Mouse (Mus musculus) myocyte (in vitro differentiated cells): ENCODE data around the gene Glipr2. TPM values are rescaled to one million over a fixed set of nuclear protein-coding genes. Genes with fewer than 3 reads are reported as not detected.

Experiments used
- H3K27me3 ChIP-seq: one replicate; pipeline ENCODE4 v1.6.1; 2011; ENCODE audit not compliant: control insufficient read depth, insufficient read depth, insufficient read length
- H3K36me3 ChIP-seq: one replicate; pipeline ENCODE4 v1.6.1; 2011; ENCODE audit not compliant: control insufficient read depth, insufficient read depth
- H3K4me2 ChIP-seq: one replicate; pipeline ENCODE4 v1.6.1; 2011; ENCODE audit warnings: low read depth, control low read depth
- H3K4me3 ChIP-seq: one replicate; pipeline ENCODE4 v1.5.1; 2011; ENCODE audit warnings: mild to moderate bottlenecking, control low read depth, moderate library complexity
- H3K79me2 ChIP-seq: one replicate; pipeline ENCODE4 v1.6.1; 2011; ENCODE audit not compliant: control insufficient read depth, insufficient read depth
- H3ac ChIP-seq: one replicate; pipeline ENCODE4 v1.6.1; 2011; ENCODE audit not compliant: control insufficient read depth, insufficient read length
- CEBPB ChIP-seq: IDR thresholded peaks from 2 replicates; pipeline ENCODE4 v1.6.1; 2011; ENCODE audit warnings: mild to moderate bottlenecking, moderate library complexity; ENCODE audit not compliant: poor library complexity, insufficient read depth, severe bottlenecking
- E2F4 ChIP-seq: IDR thresholded peaks from one replicate; pipeline ENCODE4 v1.6.1; 2011; ENCODE audit warnings: mild to moderate bottlenecking, control low read depth, moderate library complexity; ENCODE audit not compliant: insufficient read depth
- MAX ChIP-seq: IDR thresholded peaks from one replicate; pipeline ENCODE4 v1.6.1; 2011; ENCODE audit warnings: low read depth, mild to moderate bottlenecking, control low read depth
- MYOD1 ChIP-seq, 3 experiments: IDR thresholded peaks; one replicate each; pipeline ENCODE4 v1.6.1; 2011; ENCODE audit warnings: control low read depth in 2 of 3, low read depth in 2 of 3, mild to moderate bottlenecking in 2 of 3, moderate library complexity in 1 of 3; ENCODE audit not compliant: insufficient read length in 2 of 3, control insufficient read depth in 1 of 3
- MYOG ChIP-seq, 3 experiments: IDR thresholded peaks; one replicate each; pipeline ENCODE4 v1.6.1; 2011; ENCODE audit warnings: control low read depth in 2 of 3, low read depth in 2 of 3, mild to moderate bottlenecking in 2 of 3; ENCODE audit not compliant: insufficient read length in 2 of 3, control insufficient read depth in 1 of 3, insufficient read depth in 1 of 3
- POLR2A ChIP-seq: IDR thresholded peaks from one replicate; pipeline ENCODE4 v1.6.1; 2011; ENCODE audit warnings: low read depth, mild to moderate bottlenecking, control low read depth, moderate library complexity; ENCODE audit not compliant: insufficient read length
- POLR2AphosphoS2 ChIP-seq: IDR thresholded peaks from one replicate; pipeline ENCODE4 v1.6.1; 2011; ENCODE audit warnings: low read depth, control low read depth; ENCODE audit not compliant: insufficient read length
- REST ChIP-seq: IDR thresholded peaks from one replicate; pipeline ENCODE4 v1.6.1; 2011; ENCODE audit warnings: mild to moderate bottlenecking, control low read depth, moderate library complexity; ENCODE audit not compliant: insufficient read depth, insufficient read length
- SRF ChIP-seq: IDR thresholded peaks from one replicate; pipeline ENCODE4 v1.6.1; 2011; ENCODE audit warnings: low read depth; ENCODE audit not compliant: control insufficient read depth, insufficient read length
- TCF12 ChIP-seq: IDR thresholded peaks from one replicate; pipeline ENCODE4 v1.6.1; 2011; ENCODE audit warnings: mild to moderate bottlenecking, control low read depth; ENCODE audit not compliant: poor library complexity, insufficient read depth, severe bottlenecking
- TCF3 ChIP-seq: IDR thresholded peaks from one replicate; pipeline ENCODE4 v1.6.1; 2011; ENCODE audit warnings: low read depth, control low read depth; ENCODE audit not compliant: insufficient read length
- USF1 ChIP-seq: IDR thresholded peaks from one replicate; pipeline ENCODE4 v1.6.1; 2011; ENCODE audit warnings: low read depth, mild to moderate bottlenecking, control low read depth, moderate library complexity
- polyA plus RNA-seq: library from polyadenylated mRNA; unstranded; fragments of >200 nt; fragmentation: generic; extraction: Trizol; gene quantifications from one replicate; pipeline ENCODE4 v1.2.1, GENCODE M21; 2012; ENCODE audit warnings: missing spikeins

Gene Glipr2
- polyA plus RNA-seq, 1 experiment, result 113 TPM

DNA sequence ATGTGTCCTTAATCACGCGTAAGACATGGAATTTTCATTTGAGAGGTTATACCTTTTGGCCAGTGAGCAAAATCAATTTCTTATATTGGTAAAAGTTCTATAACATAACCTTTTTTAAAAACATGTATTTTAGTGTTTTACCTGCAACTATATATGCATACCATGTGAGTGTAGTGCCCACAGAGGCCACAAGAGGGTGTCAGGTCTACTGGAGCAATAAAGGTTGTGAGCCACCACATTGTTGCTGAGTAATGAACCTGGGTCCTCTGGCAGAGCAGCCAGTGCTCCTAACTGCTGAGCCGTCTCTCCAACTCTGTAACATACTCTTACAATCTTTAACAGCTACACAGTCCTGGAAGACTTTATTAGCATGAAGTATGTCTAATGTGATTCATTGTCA lies 29.4 kb upstream of the Glipr2 start:
- H3ac ChIP-seq, result no peak overlapping the region
- H3K36me3 ChIP-seq, result no peaks in the 10 kb centered on the region
- no peaks in the 10 kb centered on the region for H3K27me3 ChIP-seq
- H3K4me3 ChIP-seq, result no peak overlapping the region
- H3K79me2 ChIP-seq, result no peaks in the 10 kb centered on the region
- TF ChIP-seq MYOG (IDR thresholded peaks at IDR 0.05; ENCODE audit: control insufficient read depth in 1 of 3, insufficient read depth in 1 of 3, insufficient read length in 2 of 3, low read depth in 2 of 3) (no peak), E2F4 (no peak), MAX (no peak), MYOD1 (IDR thresholded peaks at IDR 0.05; ENCODE audit: control insufficient read depth in 1 of 3, insufficient read length in 2 of 3, low read depth in 2 of 3) (no peak), USF1 (no peak), SRF (no peak), TCF12 (no peak), POLR2AphosphoS2 (no peak), POLR2A (no peak), TCF3 (no peak), CEBPB (no peak), REST (no peak)
- H3K4me2 ChIP-seq, result no peak overlapping the region

DNA sequence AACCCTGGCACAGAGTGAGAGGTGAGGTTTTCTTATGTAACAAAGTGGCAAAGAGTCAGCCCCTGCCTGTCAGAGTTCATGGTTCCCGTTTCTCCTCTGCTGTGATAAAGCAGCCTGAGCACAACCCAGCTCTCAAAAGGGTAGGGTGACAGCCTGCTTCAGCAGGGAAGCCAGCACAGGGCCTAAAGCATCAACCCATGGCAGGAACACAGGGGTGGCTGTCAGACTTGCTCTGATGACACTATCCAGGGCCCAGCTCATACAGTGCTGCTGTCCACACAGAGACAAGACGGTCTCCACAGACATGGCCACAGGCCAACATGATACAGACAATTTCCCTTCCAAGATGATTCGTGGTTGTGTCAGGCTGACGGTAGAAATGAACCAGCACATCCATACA lies 25.3 kb upstream of the Glipr2 start:
- H3K4me3 ChIP-seq, result no peak overlapping the region
- H3ac ChIP-seq, result no peak overlapping the region
- TF ChIP-seq E2F4 (no peak), POLR2A (no peak), MAX (no peak), USF1 (no peak), REST (no peak), POLR2AphosphoS2 (no peak), CEBPB (no peak), TCF12 (no peak), MYOG (IDR thresholded peaks at IDR 0.05; ENCODE audit: control insufficient read depth in 1 of 3, insufficient read depth in 1 of 3, insufficient read length in 2 of 3, low read depth in 2 of 3) (no peak), MYOD1 (IDR thresholded peaks at IDR 0.05; ENCODE audit: control insufficient read depth in 1 of 3, insufficient read length in 2 of 3, low read depth in 2 of 3) (no peak), SRF (no peak), TCF3 (no peak)
- no peaks in the 10 kb centered on the region for H3K27me3 ChIP-seq
- no peak overlapping the region for H3K4me2 ChIP-seq
- H3K79me2 ChIP-seq, result no peaks in the 10 kb centered on the region
- H3K36me3 ChIP-seq, result no peaks in the 10 kb centered on the region

DNA sequence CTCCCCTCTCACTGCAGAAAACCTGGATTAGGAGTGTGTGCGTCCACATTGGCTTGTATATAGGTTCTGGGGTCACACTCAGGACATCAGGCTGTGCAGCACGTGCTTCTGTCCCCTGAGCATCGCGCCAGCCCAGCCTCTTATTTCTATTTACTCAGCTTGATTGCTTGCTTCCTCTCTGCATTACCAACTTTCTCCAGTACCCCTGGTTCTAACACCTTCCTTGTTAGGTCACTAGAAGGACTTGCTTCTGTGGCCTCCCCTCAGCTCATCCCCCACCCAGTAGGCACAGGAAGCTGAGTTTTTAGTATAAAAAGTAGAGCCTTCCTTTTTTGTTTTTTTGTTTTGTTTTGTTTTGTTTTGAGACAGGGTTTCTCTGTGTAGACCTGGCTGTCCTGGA lies 21.0 kb upstream of the Glipr2 start:
- Histone ChIP-seq H3ac (no peak overlapping the region), H3K4me3 (no peak overlapping the region), H3K36me3 (no peaks in the 10 kb centered on the region)

DNA sequence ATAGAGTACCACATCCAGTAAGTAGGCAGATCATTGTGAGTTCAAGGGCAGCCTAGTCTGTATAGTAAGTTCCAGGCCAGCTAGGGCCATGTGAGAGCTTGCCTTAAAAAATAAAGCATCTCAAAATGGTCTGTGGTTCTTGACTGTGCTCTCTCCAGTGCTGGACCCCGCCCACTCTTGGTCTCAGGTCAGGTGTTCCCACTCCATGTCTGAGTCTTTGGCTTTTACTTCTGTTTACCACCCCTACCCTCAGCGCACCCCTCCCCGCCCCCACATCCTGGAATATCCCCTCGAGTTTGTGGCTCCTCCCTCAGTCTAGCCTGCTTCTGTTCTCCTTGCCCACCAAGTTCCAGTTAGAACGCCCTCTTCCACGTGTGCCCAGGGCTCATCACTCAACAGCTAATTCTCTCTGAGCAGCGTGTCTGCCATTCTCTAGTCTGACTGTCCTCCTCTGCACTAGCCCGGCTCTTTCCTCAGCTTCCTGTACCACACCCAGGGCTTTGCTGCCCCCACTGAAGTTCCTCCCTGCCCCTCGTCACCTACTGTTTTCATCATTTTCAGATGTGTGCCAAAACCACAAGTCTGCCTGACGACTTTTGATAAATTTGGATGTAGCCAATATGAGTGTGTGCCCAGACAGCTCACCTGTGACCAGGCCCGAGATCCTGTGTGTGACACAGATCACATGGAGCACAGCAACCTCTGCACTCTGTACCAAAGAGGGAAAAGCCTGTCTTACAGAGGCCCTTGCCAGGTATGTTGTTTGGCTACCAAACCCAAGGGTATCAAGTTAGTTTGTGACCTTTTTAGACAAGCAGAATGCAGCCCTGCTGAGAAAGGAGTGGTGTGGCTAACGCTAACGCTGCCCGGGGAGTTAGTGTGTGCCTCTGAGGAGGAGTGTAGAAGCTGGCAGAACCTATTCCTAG lies 20.2 kb upstream of the Glipr2 start:
- H3K4me3 ChIP-seq, result no peak overlapping the region
- no peak overlapping the region for H3K4me2 ChIP-seq
- no peaks in the 10 kb centered on the region for H3K36me3 ChIP-seq
- H3K27me3 ChIP-seq, result no peaks in the 10 kb centered on the region
- TF ChIP-seq MAX, result no peak
- no peak for TF ChIP-seq MYOG (IDR thresholded peaks at IDR 0.05; ENCODE audit: control insufficient read depth in 1 of 3, insufficient read depth in 1 of 3, insufficient read length in 2 of 3, low read depth in 2 of 3)
- no peak for TF ChIP-seq REST
- no peak for TF ChIP-seq MYOD1 (IDR thresholded peaks at IDR 0.05; ENCODE audit: control insufficient read depth in 1 of 3, insufficient read length in 2 of 3, low read depth in 2 of 3)
- TF ChIP-seq E2F4, result no peak
- TF ChIP-seq CEBPB, result no peak
- no peak for TF ChIP-seq POLR2AphosphoS2
- TF ChIP-seq TCF3, result no peak
- no peak for TF ChIP-seq TCF12
- TF ChIP-seq SRF, result no peak
- TF ChIP-seq POLR2A, result no peak
- no peak for TF ChIP-seq USF1
- H3K79me2 ChIP-seq, result no peaks in the 10 kb centered on the region
- H3ac ChIP-seq, result no peak overlapping the region

More for the DNA sequence above, 21.0 kb upstream of the Glipr2 start:
- no peak overlapping the region for H3K4me2 ChIP-seq
- no peak for TF ChIP-seq POLR2AphosphoS2
- no peak for TF ChIP-seq CEBPB
- no peaks in the 10 kb centered on the region for H3K27me3 ChIP-seq
- no peaks in the 10 kb centered on the region for H3K79me2 ChIP-seq
